9 mouse cellular contexts compared by ENCODE assay signal in the genomic region with DNA sequence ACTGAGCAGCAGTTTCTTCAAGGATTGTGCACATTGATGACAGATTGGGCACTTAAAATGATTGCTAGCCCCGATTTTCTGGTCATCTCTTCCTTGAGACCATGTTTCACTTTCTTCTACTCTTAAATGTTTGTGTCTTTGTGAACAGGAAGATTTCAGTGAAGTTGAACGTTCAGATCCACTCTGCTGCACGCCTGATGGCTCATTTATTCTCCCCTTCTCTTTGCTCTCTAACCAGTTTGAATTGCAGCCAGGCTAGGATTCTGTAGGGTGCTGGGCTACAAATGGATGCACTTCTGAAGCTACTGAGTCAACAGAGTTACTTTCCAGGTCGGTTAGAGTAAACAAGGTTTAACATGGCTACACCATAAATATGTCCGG. TPM values are rescaled to one million over a fixed set of nuclear protein-coding genes. Genes with fewer than 3 reads are reported as not detected.
DNase-seq lines count a peak whose midpoint lies in the region; ATAC-seq and TF ChIP-seq lines count a peak whose summit lies in the region.
"Had no signal": no experiment of that assay in that cellular context is flagged by ENCODE, and none has a peak within 500 bp of the region (broad histone marks: within the 10 kb centered on the region; RNA-seq: fewer than 3 reads in every experiment).

No protein-coding gene starts in this region.

- TF ChIP-seq CTCF in heart, postnatal 0 days (IDR thresholded peaks at IDR 0.05; ENCODE audit: low read depth): no peak

- H3K27me3 ChIP-seq in heart, postnatal 0 days (ENCODE audit: control insufficient read depth, insufficient read depth, low read length): no peaks in the 10 kb centered on the region
- H3K27me3 ChIP-seq in embryonic facial prominence, embryonic 12.5 days: peaks cover 6% of the 10 kb centered on the region; the same call in 1 of the 2 replicates
- 0 out of 2 replicates have a peak, but pooled peaks cover 9% of the 10 kb centered on the region for H3K27me3 ChIP-seq in intestine, embryonic 14.5 days (replicated peaks; ENCODE audit: control insufficient read depth, insufficient read depth, low read length)
- H3K27me3 ChIP-seq in midbrain, embryonic 16.5 days (ENCODE audit: control insufficient read depth, insufficient read depth, low read depth, low read length): no peaks in the 10 kb centered on the region

- H3K36me3 ChIP-seq in heart, postnatal 0 days (replicated peaks; ENCODE audit: control insufficient read depth, insufficient read depth, low read length): 0 out of 2 replicates have a peak, but pooled peaks cover 4% of the 10 kb centered on the region
- H3K36me3 ChIP-seq in embryonic facial prominence, embryonic 12.5 days: no peaks in the 10 kb centered on the region
- peaks cover 10% of the 10 kb centered on the region; the same call in 1 of the 2 replicates for H3K36me3 ChIP-seq in intestine, embryonic 14.5 days (ENCODE audit: control insufficient read depth, insufficient read depth, low read length)
- H3K36me3 ChIP-seq in midbrain, embryonic 16.5 days (ENCODE audit: control insufficient read depth, insufficient read depth, low read length): no peaks in the 10 kb centered on the region

- peak overlapping the region; percentile 87 for H3K4me2 ChIP-seq in heart, postnatal 0 days (ENCODE audit: low read depth, low read length)
- peak overlapping the region; percentile 65 for H3K4me2 ChIP-seq in embryonic facial prominence, embryonic 12.5 days (replicated peaks)
- peak overlapping the region; percentile 74 for H3K4me2 ChIP-seq in intestine, embryonic 14.5 days (ENCODE audit: low read length)
- peak overlapping the region; percentile 88 for H3K4me2 ChIP-seq in midbrain, embryonic 16.5 days (ENCODE audit: low read length)

- peak overlapping the region; percentile 85; the same call in 1 of the 2 replicates for H3K9ac ChIP-seq in heart, postnatal 0 days (replicated peaks; ENCODE audit: low read depth, low read length)
- H3K9ac ChIP-seq in embryonic facial prominence, embryonic 12.5 days: peak overlapping the region; percentile 95
- peak overlapping the region; percentile 70 for H3K9ac ChIP-seq in intestine, embryonic 14.5 days (ENCODE audit: low read length)
- peak overlapping the region; percentile 95 for H3K9ac ChIP-seq in midbrain, embryonic 16.5 days (ENCODE audit: low read depth, low read length)

- intact Hi-C loops in heart, postnatal 36 days (cut with DNase I): no loop called here

- peak overlapping the region; percentile 77 for H3K4me3 ChIP-seq in heart, postnatal 0 days (ENCODE audit: low read depth, low read length)
- H3K4me3 ChIP-seq in embryonic facial prominence, embryonic 12.5 days: peak overlapping the region; percentile 89
- peak overlapping the region; percentile 65 for H3K4me3 ChIP-seq in intestine, embryonic 14.5 days (ENCODE audit: low read depth, low read length)
- peak overlapping the region; percentile 89 for H3K4me3 ChIP-seq in midbrain, embryonic 16.5 days (ENCODE audit: low read depth, low read length)

- no peak for TF ChIP-seq EP300 in heart, postnatal 0 days (IDR thresholded peaks at IDR 0.05; ENCODE audit: low read depth)

- DNase-seq in heart, postnatal 0 days (ENCODE audit: low spot score): no peak
- no peak for DNase-seq in heart, postnatal 36 days
- no peak for DNase-seq in intestine, embryonic 14.5 days (ENCODE audit: low spot score)
- DNase-seq in adrenal gland, adult 8-10 months: no peak
- DNase-seq in left cerebral cortex, adult 8-10 months (ENCODE audit: low spot score in 2 of 2): no peak
- DNase-seq in gastrocnemius, postnatal 25 days: no peak
- DNase-seq: spleen, adult 18-20 months had no signal

- 31% methylated on average over 5 of the region's 5 CpGs for WGBS in heart, postnatal 0 days
- 46% methylated on average over 5 of the region's 5 CpGs for WGBS in embryonic facial prominence, embryonic 12.5 days
- WGBS in intestine, embryonic 14.5 days: 23% methylated on average over 5 of the region's 5 CpGs
- WGBS in midbrain, embryonic 16.5 days: 29% methylated on average over 5 of the region's 5 CpGs

- no peaks in the 10 kb centered on the region for H3K9me3 ChIP-seq in heart, postnatal 0 days (replicated peaks; ENCODE audit: control insufficient read depth, low read length)
- no peaks in the 10 kb centered on the region for H3K9me3 ChIP-seq in embryonic facial prominence, embryonic 12.5 days
- no peaks in the 10 kb centered on the region for H3K9me3 ChIP-seq in intestine, embryonic 14.5 days (ENCODE audit: control insufficient read depth, low read length)
- no peaks in the 10 kb centered on the region for H3K9me3 ChIP-seq in midbrain, embryonic 16.5 days (replicated peaks; ENCODE audit: control insufficient read depth, low read length, poor library complexity, severe bottlenecking)

- no peak for ATAC-seq in heart, postnatal 0 days (ENCODE audit: insufficient read depth, low read depth)
- ATAC-seq in embryonic facial prominence, embryonic 12.5 days (ENCODE audit: insufficient number of reproducible peaks, insufficient read depth, low FRiP score, low TSS enrichment): no peak
- ATAC-seq in intestine, embryonic 14.5 days (replicated peaks; ENCODE audit: low FRiP score, low TSS enrichment, low read depth): no peak
- ATAC-seq in midbrain, embryonic 16.5 days: no peak

- peak overlapping the region; percentile 98 for H3K27ac ChIP-seq in heart, postnatal 0 days (ENCODE audit: low read depth)
- H3K27ac ChIP-seq in embryonic facial prominence, embryonic 12.5 days: peak overlapping the region; percentile 97
- peak overlapping the region; percentile 94 for H3K27ac ChIP-seq in intestine, embryonic 14.5 days (ENCODE audit: low read depth)
- H3K27ac ChIP-seq in midbrain, embryonic 16.5 days (ENCODE audit: low read length): peak overlapping the region; percentile 72

- peaks cover 10% of the 10 kb centered on the region; the same call in 1 of the 2 replicates for H3K4me1 ChIP-seq in heart, postnatal 0 days (ENCODE audit: control insufficient read depth, insufficient read depth)
- peaks cover 42% of the 10 kb centered on the region for H3K4me1 ChIP-seq in embryonic facial prominence, embryonic 12.5 days
- peaks cover 20% of the 10 kb centered on the region for H3K4me1 ChIP-seq in intestine, embryonic 14.5 days (replicated peaks; ENCODE audit: control insufficient read depth, insufficient read depth, low read length)
- H3K4me1 ChIP-seq in midbrain, embryonic 16.5 days (ENCODE audit: control insufficient read depth, insufficient read depth, low read length): peaks cover 57% of the 10 kb centered on the region

RNA-seq across cellular contexts. Expression of gene Lix1l, which starts 1.7 kb away (rescaled TPM):
- total RNA-seq in heart, postnatal 0 days (2014; rRNA removed; ENCODE audit: low replicate concordance): 33.1 and 50.6 TPM in 2 replicates
- 3.6 and 5.1 TPM in 2 replicates for polyA plus RNA-seq in heart, postnatal 0 days (2015; fragmentation: Nextera tagmentation; extraction: Ambion mirVana)
- 10 to 100 TPM; 27.6 to 32.1 TPM for total RNA-seq in heart, postnatal 36 days (2021)
- 6.8 and 8.1 TPM in 2 replicates for polyA plus RNA-seq in embryonic facial prominence, embryonic 12.5 days (2016; fragmentation: Nextera tagmentation; extraction: Ambion mirVana)
- 6.7 and 8.3 TPM in 2 replicates for polyA plus RNA-seq in intestine, embryonic 14.5 days (2014; fragmentation: Nextera tagmentation; extraction: Ambion mirVana)
- polyA plus RNA-seq in midbrain, embryonic 16.5 days (2015; fragmentation: Nextera tagmentation; extraction: Ambion mirVana): 4.0 and 4.7 TPM in 2 replicates
- 10 to 100 TPM; 47.8 to 57.8 (median 54.5) TPM for total RNA-seq in adrenal gland, adult 8-10 months (2022)
- total RNA-seq in left cerebral cortex, adult 8-10 months (2022): 10 to 100 TPM; 20.3 to 22.9 (median 21.9) TPM
- total RNA-seq in gastrocnemius, postnatal 25 days (2021): 1 to 10 TPM; 6.7 to 7.0 TPM

RNA-seq across cellular contexts. Expression of gene Ankrd34a, which starts 6.3 kb away (rescaled TPM):
- total RNA-seq in heart, postnatal 0 days (2014; rRNA removed; ENCODE audit: low replicate concordance): 1.2 and 5.3 TPM in 2 replicates
- 6.0 and 6.8 TPM in 2 replicates for polyA plus RNA-seq in heart, postnatal 0 days (2015; fragmentation: Nextera tagmentation; extraction: Ambion mirVana)
- 1 to 10 TPM; 1.3 to 2.2 TPM for total RNA-seq in heart, postnatal 36 days (2021)
- 2.1 and 2.3 TPM in 2 replicates for polyA plus RNA-seq in embryonic facial prominence, embryonic 12.5 days (2016; fragmentation: Nextera tagmentation; extraction: Ambion mirVana)
- 2.3 and 2.8 TPM in 2 replicates for polyA plus RNA-seq in intestine, embryonic 14.5 days (2014; fragmentation: Nextera tagmentation; extraction: Ambion mirVana)
- polyA plus RNA-seq in midbrain, embryonic 16.5 days (2015; fragmentation: Nextera tagmentation; extraction: Ambion mirVana): 16.4 and 20.6 TPM in 2 replicates
- total RNA-seq in adrenal gland, adult 8-10 months (2022): 1 to 10 TPM; 1.1 to 2.3 (median 1.7) TPM
- total RNA-seq in left cerebral cortex, adult 8-10 months (2022): 10 to 100 TPM; 60.4 to 65.0 (median 61.0) TPM
- 1 to 10 TPM in 1 of 2 experiments, under 1 TPM in 1; 0.95 to 1.1 TPM for total RNA-seq in gastrocnemius, postnatal 25 days (2021)

RNA-seq across cellular contexts. Expression of gene Polr3gl, which starts 8.7 kb away (rescaled TPM):
- total RNA-seq in heart, postnatal 0 days (2014; rRNA removed; ENCODE audit: low replicate concordance): 10.3 and 13.1 TPM in 2 replicates
- polyA plus RNA-seq in heart, postnatal 0 days (2015; fragmentation: Nextera tagmentation; extraction: Ambion mirVana): 37.1 and 38.7 TPM in 2 replicates
- total RNA-seq in heart, postnatal 36 days (2021): 10 to 100 TPM; 30.3 to 33.0 TPM
- polyA plus RNA-seq in embryonic facial prominence, embryonic 12.5 days (2016; fragmentation: Nextera tagmentation; extraction: Ambion mirVana): 49.8 and 52.1 TPM in 2 replicates
- polyA plus RNA-seq in intestine, embryonic 14.5 days (2014; fragmentation: Nextera tagmentation; extraction: Ambion mirVana): 13.6 and 17.4 TPM in 2 replicates
- polyA plus RNA-seq in midbrain, embryonic 16.5 days (2015; fragmentation: Nextera tagmentation; extraction: Ambion mirVana): 36.7 and 38.8 TPM in 2 replicates
- 10 to 100 TPM; 35.7 to 54.5 (median 40.0) TPM for total RNA-seq in adrenal gland, adult 8-10 months (2022)
- 10 to 100 TPM; 22.8 to 26.6 (median 24.3) TPM for total RNA-seq in left cerebral cortex, adult 8-10 months (2022)
- total RNA-seq in gastrocnemius, postnatal 25 days (2021): 10 to 100 TPM; 34.0 to 38.1 TPM

RNA-seq across cellular contexts. Expression of gene Gm16253, which starts 25.9 kb away (rescaled TPM):
- not detected in 2 replicates for total RNA-seq in heart, postnatal 0 days (2014; rRNA removed; ENCODE audit: low replicate concordance)
- polyA plus RNA-seq in heart, postnatal 0 days (2015; fragmentation: Nextera tagmentation; extraction: Ambion mirVana): 1.1 and 1.2 TPM in 2 replicates
- total RNA-seq in heart, postnatal 36 days (2021): 1 to 10 TPM in 1 of 2 experiments, under 1 TPM in 1; 0.89 to 2.8 TPM
- polyA plus RNA-seq in embryonic facial prominence, embryonic 12.5 days (2016; fragmentation: Nextera tagmentation; extraction: Ambion mirVana): 2.1 and 2.4 TPM in 2 replicates
- 0.37 and 1.6 TPM in 2 replicates for polyA plus RNA-seq in intestine, embryonic 14.5 days (2014; fragmentation: Nextera tagmentation; extraction: Ambion mirVana)
- 1.6 and 1.8 TPM in 2 replicates for polyA plus RNA-seq in midbrain, embryonic 16.5 days (2015; fragmentation: Nextera tagmentation; extraction: Ambion mirVana)
- not detected for total RNA-seq in adrenal gland, adult 8-10 months (2022)
- total RNA-seq in left cerebral cortex, adult 8-10 months (2022): not detected
- 1 to 10 TPM; 1.1 TPM for total RNA-seq in gastrocnemius, postnatal 25 days (2021)

RNA-seq across cellular contexts. Expression of gene Rbm8a, which starts 27.0 kb away (rescaled TPM):
- total RNA-seq in heart, postnatal 0 days (2014; rRNA removed; ENCODE audit: low replicate concordance): 7.5 and 9.2 TPM in 2 replicates
- 64.7 and 65.4 TPM in 2 replicates for polyA plus RNA-seq in heart, postnatal 0 days (2015; fragmentation: Nextera tagmentation; extraction: Ambion mirVana)
- total RNA-seq in heart, postnatal 36 days (2021): 10 to 100 TPM; 30.9 to 40.9 TPM
- polyA plus RNA-seq in embryonic facial prominence, embryonic 12.5 days (2016; fragmentation: Nextera tagmentation; extraction: Ambion mirVana): 167 and 172 TPM in 2 replicates
- 137 and 149 TPM in 2 replicates for polyA plus RNA-seq in intestine, embryonic 14.5 days (2014; fragmentation: Nextera tagmentation; extraction: Ambion mirVana)
- 118 and 123 TPM in 2 replicates for polyA plus RNA-seq in midbrain, embryonic 16.5 days (2015; fragmentation: Nextera tagmentation; extraction: Ambion mirVana)
- 100 to 1,000 TPM in 1 of 4 experiments, 10 to 100 TPM in 3; 54.6 to 101 (median 71.7) TPM for total RNA-seq in adrenal gland, adult 8-10 months (2022)
- 10 to 100 TPM; 41.8 to 56.2 (median 46.5) TPM for total RNA-seq in left cerebral cortex, adult 8-10 months (2022)
- 10 to 100 TPM; 22.9 to 24.1 TPM for total RNA-seq in gastrocnemius, postnatal 25 days (2021)
